Mouse (Mus musculus) embryonic facial prominence, embryonic 11.5 days (tissue): ENCODE results near the gene Terb2. TPM values are rescaled to one million over a fixed set of nuclear protein-coding genes. Genes with fewer than 3 reads are reported as not detected.

ENCODE experiments used
- ATAC-seq: fragments of 200-750 bp; cut with Nextera tagmentation; replicated peaks from 2 replicates; pipeline ENCODE4 v1.8.0; 2017; ENCODE audit warnings: low read depth; ENCODE audit not compliant: insufficient number of reproducible peaks, low FRiP score, low TSS enrichment
- DNase-seq: peaks from one replicate; pipeline ENCODE4 v3.0.0-alpha.2; 2015; ENCODE audit warnings: low spot score
- H3K27ac ChIP-seq: fragments of 300-500 bp; sonication (generic); replicated peaks from 2 replicates; pipeline ENCODE4 v1.5.1; 2014; ENCODE audit warnings: mild to moderate bottlenecking, low read depth, low read length, control low read depth
- H3K27me3 ChIP-seq: fragments of 300-500 bp; sonication (generic); 2 replicates; pipeline ENCODE4 v1.6.1; 2014; ENCODE audit warnings: mild to moderate bottlenecking, low read length, moderate library complexity, mixed read lengths; ENCODE audit not compliant: control insufficient read depth, insufficient read depth
- H3K36me3 ChIP-seq: fragments of 300-500 bp; sonication (generic); replicated peaks from 2 replicates; pipeline ENCODE4 v1.6.1; 2014; ENCODE audit warnings: low read depth, mild to moderate bottlenecking, low read length, moderate library complexity, mixed read lengths; ENCODE audit not compliant: control insufficient read depth, insufficient read depth
- H3K4me1 ChIP-seq: fragments of 300-500 bp; sonication (generic); 2 replicates; pipeline ENCODE4 v1.6.1; 2014; ENCODE audit warnings: low read length, mixed read lengths; ENCODE audit not compliant: control insufficient read depth, insufficient read depth
- H3K4me2 ChIP-seq: fragments of 300-500 bp; sonication (generic); 2 replicates; pipeline ENCODE4 v1.6.1; 2014; ENCODE audit warnings: low read depth, mild to moderate bottlenecking, control low read depth, low read length, moderate library complexity
- H3K4me3 ChIP-seq: fragments of 300-500 bp; sonication (generic); 2 replicates; pipeline ENCODE4 v1.5.1; 2014; ENCODE audit warnings: low read depth, low read length, control low read depth
- H3K9ac ChIP-seq: fragments of 300-500 bp; sonication (generic); replicated peaks from 2 replicates; pipeline ENCODE4 v1.6.1; 2014; ENCODE audit warnings: mild to moderate bottlenecking, control low read depth, low read length
- H3K9me3 ChIP-seq: fragments of 300-500 bp; sonication (generic); replicated peaks from 2 replicates; pipeline ENCODE4 v1.6.1; 2016; ENCODE audit warnings: mild to moderate bottlenecking, low read length, inconsistent platforms, mixed read lengths; ENCODE audit not compliant: control insufficient read depth
- WGBS: fragments of 180-500 bp; shearing (Covaris S2); extraction: QIAGEN DNeasy Blood & Tissue Kit; methylation state at CpG from one replicate; pipeline ENCODE4 v1.1.7; 2014; 5-methylcytosine and 5-hydroxymethylcytosine counted together
- polyA plus RNA-seq: library from polyadenylated mRNA; unstranded; fragments of >200 nt; fragmentation: Nextera tagmentation; extraction: Ambion mirVana; gene quantifications from 2 replicates; pipeline ENCODE4 v1.2.1, GENCODE M21; 2014

Gene Terb2
- polyA plus RNA-seq, 1 experiment from 2014 or later = not detected

GRCm38 (mm10) chr2:122148242-122148917 lies 37.7 kb upstream of the Terb2 start:
- H3K36me3 ChIP-seq = no peaks in the 10 kb centered on the region
- H3K4me2 ChIP-seq = peak overlapping the region; percentile 69
- H3K9me3 ChIP-seq = no peaks in the 10 kb centered on the region
- H3K4me1 ChIP-seq = no peaks in the 10 kb centered on the region
- peak overlapping the region; percentile 53 for H3K4me3 ChIP-seq
- H3K9ac ChIP-seq = peak overlapping the region; percentile 75; the same call in 1 of the 2 replicates
- ATAC-seq (no peak), DNase-seq (peak; percentile 21)
- H3K27me3 ChIP-seq = no peaks in the 10 kb centered on the region
- 41% methylated on average over 18 of the region's 18 CpGs for whole genome bisulfite sequencing
- H3K27ac ChIP-seq = no peak overlapping the region

GRCm38 (mm10) chr2:122149316-122149715 lies 36.8 kb upstream of the Terb2 start:
- H3K9me3 ChIP-seq = no peaks in the 10 kb centered on the region
- DNase-seq (no peak), ATAC-seq (no peak)
- no peak overlapping the region for H3K4me3 ChIP-seq
- no peak overlapping the region for H3K9ac ChIP-seq
- WGBS = 90% methylated on average over 6 of the region's 6 CpGs
- H3K4me1 ChIP-seq = no peaks in the 10 kb centered on the region
- H3K4me2 ChIP-seq = no peak overlapping the region
- H3K36me3 ChIP-seq = no peaks in the 10 kb centered on the region
- no peak overlapping the region for H3K27ac ChIP-seq
- H3K27me3 ChIP-seq = no peaks in the 10 kb centered on the region

GRCm38 (mm10) chr2:122149716-122150115 lies 36.4 kb upstream of the Terb2 start:
- Histone ChIP-seq H3K27me3 (no peaks in the 10 kb centered on the region), H3K9me3 (no peaks in the 10 kb centered on the region), H3K36me3 (no peaks in the 10 kb centered on the region), H3K9ac (no peak overlapping the region), H3K4me2 (no peak overlapping the region), H3K4me1 (no peaks in the 10 kb centered on the region), H3K27ac (no peak overlapping the region), H3K4me3 (no peak overlapping the region)
- whole genome bisulfite sequencing = 79% methylated on average over 3 of the region's 3 CpGs
- ATAC-seq = no peak
- no peak for DNase-seq

- Histone ChIP-seq H3K4me3 (no peak overlapping the region), H3K27ac (no peak overlapping the region), H3K27me3 (no peaks in the 10 kb centered on the region), H3K4me2 (no peak overlapping the region), H3K36me3 (no peaks in the 10 kb centered on the region), H3K4me1 (no peaks in the 10 kb centered on the region), H3K9ac (no peak overlapping the region), H3K9me3 (no peaks in the 10 kb centered on the region)
- DNase-seq = no peak
- ATAC-seq = no peak
- 94% methylated on average over 1 of the region's 1 CpGs for WGBS
Measured at GRCm38 (mm10) chr2:122151221-122151620, 34.9 kb upstream of the Terb2 start.

- no peaks in the 10 kb centered on the region for H3K9me3 ChIP-seq
- no peak overlapping the region for H3K4me2 ChIP-seq
- H3K4me1 ChIP-seq = no peaks in the 10 kb centered on the region
- H3K4me3 ChIP-seq = no peak overlapping the region
- no peak overlapping the region for H3K27ac ChIP-seq
- no peaks in the 10 kb centered on the region for H3K36me3 ChIP-seq
- ATAC-seq (no peak), DNase-seq (no peak)
- 80% methylated on average over 3 of the region's 3 CpGs for WGBS
- H3K27me3 ChIP-seq = no peaks in the 10 kb centered on the region
- H3K9ac ChIP-seq = no peak overlapping the region
Measured at GRCm38 (mm10) chr2:122152850-122153249, 33.2 kb upstream of the Terb2 start.

- Histone ChIP-seq H3K4me1 (no peaks in the 10 kb centered on the region), H3K36me3 (no peaks in the 10 kb centered on the region), H3K4me2 (no peak overlapping the region), H3K9me3 (no peaks in the 10 kb centered on the region), H3K9ac (no peak overlapping the region), H3K27ac (no peak overlapping the region), H3K27me3 (no peaks in the 10 kb centered on the region), H3K4me3 (no peak overlapping the region)
- ATAC-seq (no peak), DNase-seq (no peak)
- WGBS = 83% methylated on average over 7 of the region's 7 CpGs
Measured at GRCm38 (mm10) chr2:122153681-122154365, 32.2 kb upstream of the Terb2 start.

- no peak for DNase-seq
- H3K36me3 ChIP-seq = no peaks in the 10 kb centered on the region
- H3K4me2 ChIP-seq = no peak overlapping the region
- H3K4me3 ChIP-seq = no peak overlapping the region
- ATAC-seq = no peak
- no peaks in the 10 kb centered on the region for H3K27me3 ChIP-seq
- H3K27ac ChIP-seq = no peak overlapping the region
- no peak overlapping the region for H3K9ac ChIP-seq
- H3K9me3 ChIP-seq = no peaks in the 10 kb centered on the region
- WGBS = 84% methylated on average over 2 of the region's 2 CpGs
- no peaks in the 10 kb centered on the region for H3K4me1 ChIP-seq
Measured at GRCm38 (mm10) chr2:122154479-122154878, 31.6 kb upstream of the Terb2 start.

- Histone ChIP-seq H3K27ac (no peak overlapping the region), H3K4me1 (no peaks in the 10 kb centered on the region), H3K9me3 (no peaks in the 10 kb centered on the region), H3K4me2 (no peak overlapping the region), H3K36me3 (no peaks in the 10 kb centered on the region), H3K9ac (no peak overlapping the region), H3K27me3 (no peaks in the 10 kb centered on the region), H3K4me3 (no peak overlapping the region)
- DNase-seq (no peak), ATAC-seq (no peak)
- WGBS = 73% methylated on average over 2 of the region's 2 CpGs
Measured at GRCm38 (mm10) chr2:122155292-122155691, 30.8 kb upstream of the Terb2 start.
